Mouse (Mus musculus): Measurements from ENCODE around the gene Noc2l.

The Noc2l gene

GRCm38 (mm10) chr4:156208872-156209271, 26.9 kb upstream of the Noc2l start:
- TF ChIP-seq POU5F1 (IDR thresholded peaks at IDR 0.05; ENCODE audit: borderline replicate concordance, low read length) (no peak), CTCF (conservative IDR thresholded peaks at IDR 0.05; ENCODE audit: low read length) (no peak), NANOG (IDR thresholded peaks at IDR 0.05; ENCODE audit: borderline replicate concordance, low read length) (no peak)
- H3K4me3 ChIP-seq (replicated peaks; ENCODE audit: low read length): no peak overlapping the region
- no peaks in the 10 kb centered on the region for H3K36me3 ChIP-seq (ENCODE audit: insufficient read depth, low read length)
- peaks cover 34% of the 10 kb centered on the region for H3K27me3 ChIP-seq (ENCODE audit: insufficient read depth, low read length)
- peaks cover 6% of the 10 kb centered on the region for H3K4me1 ChIP-seq (replicated peaks; ENCODE audit: low read depth, low read length)
- H3K9me3 ChIP-seq (ENCODE audit: low read length): no peaks in the 10 kb centered on the region

DNA sequence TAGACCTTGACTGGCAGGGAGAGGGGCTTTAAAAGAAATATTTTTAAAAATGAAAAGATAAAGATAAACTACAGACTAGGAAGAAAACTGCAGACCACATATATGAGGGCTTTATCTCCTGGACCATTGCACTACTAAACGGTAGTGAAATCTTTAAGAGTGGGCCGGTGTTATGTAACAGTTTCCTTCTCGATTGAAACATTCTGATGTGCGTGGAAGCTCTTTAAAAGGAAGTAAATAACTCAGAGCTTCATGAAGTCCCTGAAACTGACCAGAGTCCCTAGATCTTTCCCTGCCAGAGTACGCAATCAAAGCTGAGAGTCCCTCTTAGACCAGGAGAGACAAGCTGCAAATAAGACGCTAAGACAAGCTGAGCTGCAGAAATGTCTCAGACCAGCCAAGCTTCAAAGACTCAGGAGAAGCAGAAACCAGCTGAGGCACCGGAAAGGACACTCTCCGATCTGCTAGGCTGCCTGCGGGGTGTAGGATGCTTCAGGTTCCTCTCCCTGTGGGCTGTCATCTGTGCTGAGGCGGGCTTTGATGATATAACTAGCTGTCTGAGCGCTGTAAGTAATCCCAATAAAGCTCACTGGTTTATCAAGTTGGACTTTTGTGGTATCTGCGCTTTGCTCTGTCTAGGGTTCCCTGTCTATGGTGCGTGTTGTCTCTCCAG, 25.7 kb upstream of the Noc2l start:
- H3K4me3 ChIP-seq (replicated peaks; ENCODE audit: low read length): no peak overlapping the region
- no peak for TF ChIP-seq NANOG (IDR thresholded peaks at IDR 0.05; ENCODE audit: borderline replicate concordance, low read length)
- TF ChIP-seq CTCF (conservative IDR thresholded peaks at IDR 0.05; ENCODE audit: low read length): no peak
- no peak for TF ChIP-seq POU5F1 (IDR thresholded peaks at IDR 0.05; ENCODE audit: borderline replicate concordance, low read length)
- H3K9me3 ChIP-seq (ENCODE audit: low read length): no peaks in the 10 kb centered on the region
- peaks cover 7% of the 10 kb centered on the region for H3K4me1 ChIP-seq (replicated peaks; ENCODE audit: low read depth, low read length)
- H3K36me3 ChIP-seq (ENCODE audit: insufficient read depth, low read length): no peaks in the 10 kb centered on the region
- peaks cover 22% of the 10 kb centered on the region for H3K27me3 ChIP-seq (ENCODE audit: insufficient read depth, low read length)

- TF ChIP-seq NANOG (IDR thresholded peaks at IDR 0.05; ENCODE audit: borderline replicate concordance, low read length) (no peak), POU5F1 (IDR thresholded peaks at IDR 0.05; ENCODE audit: borderline replicate concordance, low read length) (no peak), CTCF (conservative IDR thresholded peaks at IDR 0.05; ENCODE audit: low read length) (no peak)
Observed at GRCm38 (mm10) chr4:156213134-156213533, 22.7 kb upstream of the Noc2l start.

DNA sequence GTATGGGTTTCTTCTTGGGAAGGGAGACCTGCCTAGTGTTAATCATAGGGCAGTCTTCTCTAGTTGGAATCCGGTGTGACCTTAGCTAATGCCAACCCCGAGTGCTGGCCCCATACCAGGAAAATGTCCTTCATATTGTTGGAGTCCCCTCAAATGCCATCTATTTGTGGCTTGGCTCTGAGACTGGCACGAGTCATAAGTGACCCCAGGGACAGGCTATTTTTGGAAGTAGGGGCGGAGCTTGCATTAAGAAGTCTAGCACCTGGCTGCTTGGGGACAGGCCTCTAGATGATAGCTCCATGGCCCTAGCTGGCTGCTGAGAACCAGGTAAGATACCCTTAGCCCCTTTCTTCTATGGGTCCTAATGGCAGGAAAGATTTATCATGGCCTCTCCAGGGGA, 20.2 kb upstream of the Noc2l start, which contains the start of gene Perm1:
Gene Perm1 (plus strand): TSS at position 220 of the 400 bp plus-strand sequence.
- H3K4me1 ChIP-seq (replicated peaks; ENCODE audit: low read depth, low read length): peaks cover 7% of the 10 kb centered on the region
- no peaks in the 10 kb centered on the region for H3K36me3 ChIP-seq (ENCODE audit: insufficient read depth, low read length)
- peaks cover 37% of the 10 kb centered on the region for H3K27me3 ChIP-seq (ENCODE audit: insufficient read depth, low read length)
- no peak for TF ChIP-seq POU5F1 (IDR thresholded peaks at IDR 0.05; ENCODE audit: borderline replicate concordance, low read length)
- no peak for TF ChIP-seq CTCF (conservative IDR thresholded peaks at IDR 0.05; ENCODE audit: low read length)
- TF ChIP-seq NANOG (IDR thresholded peaks at IDR 0.05; ENCODE audit: borderline replicate concordance, low read length): no peak
- no peaks in the 10 kb centered on the region for H3K9me3 ChIP-seq (ENCODE audit: low read length)
- no peak within 1 kb of the TSS for H3K4me3 ChIP-seq (replicated peaks; ENCODE audit: low read length)

More at GRCm38 (mm10) chr4:156213134-156213533, 22.7 kb upstream of the Noc2l start:
- Histone ChIP-seq H3K36me3 (ENCODE audit: insufficient read depth, low read length) (no peaks in the 10 kb centered on the region), H3K9me3 (ENCODE audit: low read length) (no peaks in the 10 kb centered on the region), H3K4me3 (replicated peaks; ENCODE audit: low read length) (no peak overlapping the region), H3K4me1 (replicated peaks; ENCODE audit: low read depth, low read length) (peaks cover 7% of the 10 kb centered on the region), H3K27me3 (ENCODE audit: insufficient read depth, low read length) (peaks cover 29% of the 10 kb centered on the region)

GRCm38 (mm10) chr4:156216196-156216595, 19.6 kb upstream of the Noc2l start:
- Histone ChIP-seq H3K9me3 (ENCODE audit: low read length) (no peaks in the 10 kb centered on the region), H3K4me3 (replicated peaks; ENCODE audit: low read length) (no peak overlapping the region), H3K27me3 (ENCODE audit: insufficient read depth, low read length) (peaks cover 36% of the 10 kb centered on the region), H3K36me3 (ENCODE audit: insufficient read depth, low read length) (no peaks in the 10 kb centered on the region), H3K4me1 (replicated peaks; ENCODE audit: low read depth, low read length) (peaks cover 7% of the 10 kb centered on the region)
- TF ChIP-seq CTCF (conservative IDR thresholded peaks at IDR 0.05; ENCODE audit: low read length) (no peak), NANOG (IDR thresholded peaks at IDR 0.05; ENCODE audit: borderline replicate concordance, low read length) (no peak), POU5F1 (IDR thresholded peaks at IDR 0.05; ENCODE audit: borderline replicate concordance, low read length) (no peak)

DNA sequence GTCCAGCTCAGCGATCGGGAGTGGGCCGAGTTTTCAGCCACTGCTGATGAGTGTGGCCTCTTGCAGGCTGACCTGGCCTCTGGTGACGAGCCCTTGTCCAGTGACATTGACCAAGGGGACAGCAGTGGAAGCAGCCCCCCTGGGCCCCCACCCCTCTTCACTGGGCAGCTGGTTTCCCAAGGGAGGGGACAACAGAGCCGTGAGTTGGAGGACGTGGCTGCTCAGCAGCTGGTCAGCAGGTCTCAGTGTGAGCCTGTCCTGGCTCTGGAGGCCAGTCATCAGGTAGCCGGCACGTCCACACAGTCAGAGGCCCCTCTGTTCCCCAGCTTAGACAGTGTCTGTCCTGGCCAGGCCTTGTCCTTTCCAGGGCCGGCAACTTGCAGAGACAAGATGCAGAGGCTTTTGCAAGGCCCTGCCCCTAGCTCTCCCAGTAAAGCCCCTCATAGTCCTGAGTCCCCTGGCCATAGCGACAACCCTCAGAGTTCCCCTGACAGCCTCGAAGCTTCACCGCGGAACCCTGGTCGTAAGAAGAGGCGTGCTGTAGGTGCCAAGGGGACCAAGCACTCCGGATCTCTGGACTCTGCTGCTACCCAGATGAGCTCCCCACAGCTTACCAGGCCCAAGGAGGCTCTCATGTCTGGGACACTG, 18.7 kb upstream of the Noc2l start:
- Histone ChIP-seq H3K4me3 (replicated peaks; ENCODE audit: low read length) (no peak overlapping the region), H3K9me3 (ENCODE audit: low read length) (no peaks in the 10 kb centered on the region), H3K27me3 (ENCODE audit: insufficient read depth, low read length) (peaks cover 39% of the 10 kb centered on the region), H3K36me3 (ENCODE audit: insufficient read depth, low read length) (no peaks in the 10 kb centered on the region), H3K4me1 (replicated peaks; ENCODE audit: low read depth, low read length) (peaks cover 7% of the 10 kb centered on the region)
- TF ChIP-seq POU5F1 (IDR thresholded peaks at IDR 0.05; ENCODE audit: borderline replicate concordance, low read length) (no peak), CTCF (conservative IDR thresholded peaks at IDR 0.05; ENCODE audit: low read length) (no peak), NANOG (IDR thresholded peaks at IDR 0.05; ENCODE audit: borderline replicate concordance, low read length) (no peak)

DNA sequence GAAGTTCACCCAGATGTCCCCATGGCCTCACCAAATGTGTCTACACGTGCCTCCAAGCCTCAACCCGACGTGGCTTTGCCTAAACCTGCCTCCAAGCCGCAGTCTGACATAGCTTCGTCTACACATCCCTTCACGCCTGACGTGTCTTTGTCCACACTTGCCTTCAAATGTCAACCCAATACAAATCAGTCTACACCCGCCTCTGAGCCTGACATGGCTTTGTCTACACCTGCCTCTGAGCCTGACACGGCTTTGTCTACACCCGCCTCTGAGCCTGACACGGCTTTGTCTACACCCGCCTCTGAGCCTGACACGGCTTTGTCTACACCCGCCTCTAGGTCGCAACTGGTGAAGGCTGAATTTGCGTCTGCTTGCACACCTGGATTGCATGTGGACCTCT, 18.0 kb upstream of the Noc2l start:
- peaks cover 44% of the 10 kb centered on the region for H3K27me3 ChIP-seq (ENCODE audit: insufficient read depth, low read length)
- no peaks in the 10 kb centered on the region for H3K9me3 ChIP-seq (ENCODE audit: low read length)
- H3K36me3 ChIP-seq (ENCODE audit: insufficient read depth, low read length): no peaks in the 10 kb centered on the region
- H3K4me3 ChIP-seq (replicated peaks; ENCODE audit: low read length): no peak overlapping the region
- peaks cover 7% of the 10 kb centered on the region for H3K4me1 ChIP-seq (replicated peaks; ENCODE audit: low read depth, low read length)
- TF ChIP-seq CTCF (conservative IDR thresholded peaks at IDR 0.05; ENCODE audit: low read length) (no peak), NANOG (IDR thresholded peaks at IDR 0.05; ENCODE audit: borderline replicate concordance, low read length) (no peak), POU5F1 (IDR thresholded peaks at IDR 0.05; ENCODE audit: borderline replicate concordance, low read length) (no peak)

- Histone ChIP-seq H3K9me3 (ENCODE audit: low read length) (no peaks in the 10 kb centered on the region), H3K27me3 (ENCODE audit: insufficient read depth, low read length) (peaks cover 57% of the 10 kb centered on the region), H3K4me1 (replicated peaks; ENCODE audit: low read depth, low read length) (0 out of 2 replicates have a peak, but pooled peaks cover 5% of the 10 kb centered on the region), H3K4me3 (replicated peaks; ENCODE audit: low read length) (no peak overlapping the region), H3K36me3 (ENCODE audit: insufficient read depth, low read length) (peaks cover 7% of the 10 kb centered on the region; the same call in 1 of the 2 replicates)
- TF ChIP-seq POU5F1 (IDR thresholded peaks at IDR 0.05; ENCODE audit: borderline replicate concordance, low read length): no peak
- no peak for TF ChIP-seq CTCF (conservative IDR thresholded peaks at IDR 0.05; ENCODE audit: low read length)
- no peak for TF ChIP-seq NANOG (IDR thresholded peaks at IDR 0.05; ENCODE audit: borderline replicate concordance, low read length)
Observed at GRCm38 (mm10) chr4:156219936-156220335, 15.9 kb upstream of the Noc2l start.

All from E14TG2a.4 (cell line).